Mouse (Mus musculus) hindlimb bud, embryonic 11.5 days (tissue): ENCODE results near the gene Slc25a30.

Experiments used
- DNase-seq: peaks from one replicate; pipeline ENCODE4 v3.0.0-alpha.2; 2012; ENCODE audit warnings: low read depth, low spot score; ENCODE audit errors: extremely low spot score

The Slc25a30 gene

DNA sequence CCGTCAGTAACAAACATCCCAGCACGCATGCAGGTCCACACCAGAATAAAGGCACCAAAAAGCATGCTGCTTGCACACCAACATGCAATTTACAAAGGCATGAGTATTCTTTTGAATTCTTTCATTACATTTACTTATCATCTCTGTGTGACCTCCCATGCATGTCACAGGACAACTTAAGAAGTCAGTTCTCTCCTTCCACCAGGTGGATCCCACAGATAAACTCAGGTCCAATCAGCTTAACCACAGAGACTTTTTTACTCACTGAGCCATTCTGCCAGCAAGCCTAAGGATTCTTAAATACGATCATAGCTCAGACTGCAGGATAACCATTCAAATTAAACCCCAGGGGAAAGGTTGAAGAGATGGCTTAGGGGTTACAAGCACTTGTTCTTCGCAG is 37.7 kb downstream of the Slc25a30 start:
- no peak for DNase-seq

DNA sequence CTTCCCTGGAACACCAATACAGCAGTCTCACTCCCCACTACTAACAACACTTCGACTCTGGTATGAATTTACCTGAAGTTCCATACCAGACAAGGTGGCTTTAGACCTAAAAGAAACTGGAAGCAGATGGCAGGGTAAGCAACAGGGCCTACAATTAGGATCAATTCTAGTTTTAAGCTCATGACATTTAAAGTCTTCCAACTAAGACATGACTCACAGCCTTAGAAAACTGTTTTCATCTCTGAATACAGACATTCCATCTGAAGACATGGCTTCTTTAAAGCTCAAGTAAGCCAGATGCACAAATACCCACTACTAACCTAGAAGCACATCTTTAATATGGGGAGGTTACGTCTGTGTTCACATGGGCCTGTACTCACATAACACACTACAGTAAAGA is 38.9 kb downstream of the Slc25a30 start:
- no peak for DNase-seq

DNA sequence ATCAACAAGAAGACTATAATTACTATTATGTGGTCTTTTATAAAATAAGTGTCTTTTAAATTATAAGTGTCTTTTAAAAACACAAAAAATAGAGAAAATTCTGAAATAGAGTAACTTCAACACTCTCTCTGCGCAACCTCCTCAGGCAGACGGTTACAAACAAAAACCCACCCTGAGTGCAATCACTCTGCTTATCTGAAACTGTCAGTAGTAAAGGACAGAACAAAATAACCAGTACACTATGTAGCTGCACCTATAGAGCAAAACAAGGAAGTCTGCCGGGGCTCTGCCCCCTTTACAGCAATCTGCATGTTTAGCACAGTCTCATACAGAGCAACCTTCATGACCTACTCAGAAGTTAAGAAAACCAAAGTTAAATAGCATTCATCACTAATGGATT is 44.9 kb downstream of the Slc25a30 start:
- DNase-seq, result no peak

DNA sequence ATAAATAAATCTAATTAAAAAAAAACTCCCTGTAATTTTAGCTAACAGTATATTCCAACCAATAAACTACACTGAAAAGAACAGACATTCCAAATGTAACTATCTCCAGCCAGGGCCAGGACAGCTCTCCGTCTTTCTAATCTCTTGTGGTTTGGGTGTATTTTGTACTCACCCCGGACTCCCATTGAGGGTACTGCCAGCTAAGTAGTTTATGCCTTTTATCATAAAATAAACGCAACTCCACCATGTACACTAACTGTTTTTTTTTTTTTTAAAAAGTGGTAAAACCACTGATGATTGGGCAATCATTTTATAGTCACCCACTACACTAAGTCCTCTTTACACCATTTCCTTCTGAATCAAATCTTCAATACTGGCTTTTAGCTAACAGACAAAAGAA is 51.2 kb downstream of the Slc25a30 start:
- DNase-seq, result no peak

DNA sequence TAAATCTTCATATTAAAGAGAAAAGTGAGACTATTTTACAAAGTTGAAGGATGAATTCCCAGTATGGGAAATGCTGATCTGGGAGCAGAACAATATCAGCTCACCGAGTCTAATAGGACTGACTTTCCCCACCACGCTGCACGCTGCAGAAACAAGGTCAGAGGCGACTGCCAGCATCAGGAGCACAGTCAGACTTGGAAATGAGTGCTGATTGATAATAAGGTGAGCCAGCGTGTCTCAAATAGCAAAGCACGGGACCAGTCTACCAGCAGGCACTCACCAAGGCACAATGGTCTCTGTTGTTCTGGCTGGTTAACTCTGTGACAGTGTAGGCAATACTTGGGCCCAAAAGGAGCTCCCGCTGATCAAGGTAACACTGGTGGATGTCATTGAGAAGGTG is 54.2 kb downstream of the Slc25a30 start:
- DNase-seq, result no peak

DNA sequence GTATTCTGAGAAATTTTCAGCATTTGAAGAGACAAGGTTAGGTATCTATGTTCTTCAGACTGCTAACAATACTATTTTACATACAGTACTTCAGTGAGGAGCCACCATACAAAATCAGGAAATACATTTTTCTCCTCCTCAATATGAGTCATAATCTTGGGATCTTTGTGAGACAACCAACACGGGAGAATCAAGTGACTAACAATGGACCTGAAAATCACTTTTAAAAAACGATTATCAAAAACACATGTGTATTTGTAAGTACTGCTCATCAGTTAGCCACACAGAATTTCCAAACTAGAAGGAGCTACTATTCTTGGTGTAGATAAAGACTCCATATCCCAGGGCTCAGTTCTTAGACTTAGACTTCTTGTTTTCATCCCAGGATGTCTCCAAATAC is 55.5 kb downstream of the Slc25a30 start:
- no peak for DNase-seq

DNA sequence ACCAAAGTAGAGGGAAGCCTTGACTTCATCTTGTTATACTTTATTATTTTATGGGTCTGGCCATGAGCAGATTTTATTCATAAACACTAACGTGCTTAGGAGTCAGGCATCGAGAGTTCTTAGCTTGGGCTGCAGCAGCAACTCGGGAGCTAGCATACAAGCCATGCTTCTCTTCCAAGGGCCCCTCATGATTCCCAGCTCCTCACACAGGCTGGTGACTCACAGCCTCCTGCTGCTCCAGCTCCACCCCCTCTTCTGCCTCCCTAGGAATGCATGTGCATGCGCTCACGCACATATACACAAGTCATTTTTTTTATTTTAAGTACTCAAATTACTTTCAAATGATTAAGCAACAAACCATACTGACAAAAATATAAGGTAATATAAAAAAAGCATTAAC is 58.7 kb downstream of the Slc25a30 start:
- DNase-seq, result no peak

DNA sequence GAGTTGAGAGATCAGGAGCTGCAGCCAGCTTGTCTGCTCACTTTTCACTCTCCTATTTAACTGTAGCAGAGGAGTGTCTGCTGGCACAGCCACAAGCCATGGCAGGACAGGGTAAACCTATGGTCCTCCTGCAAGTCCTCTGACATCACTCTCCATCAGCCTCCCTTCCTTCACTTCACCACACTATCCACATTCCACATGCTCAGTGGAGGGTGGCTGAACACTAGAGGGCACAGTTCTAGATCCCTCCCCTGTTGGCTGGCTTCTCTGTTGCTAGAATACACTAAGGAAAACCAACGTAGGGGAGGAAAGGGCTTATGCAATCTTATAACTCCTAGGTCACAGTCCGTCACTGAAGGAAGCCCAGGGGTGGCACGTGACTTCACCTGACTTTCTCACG is 59.8 kb downstream of the Slc25a30 start:
- DNase-seq, result no peak

DNA sequence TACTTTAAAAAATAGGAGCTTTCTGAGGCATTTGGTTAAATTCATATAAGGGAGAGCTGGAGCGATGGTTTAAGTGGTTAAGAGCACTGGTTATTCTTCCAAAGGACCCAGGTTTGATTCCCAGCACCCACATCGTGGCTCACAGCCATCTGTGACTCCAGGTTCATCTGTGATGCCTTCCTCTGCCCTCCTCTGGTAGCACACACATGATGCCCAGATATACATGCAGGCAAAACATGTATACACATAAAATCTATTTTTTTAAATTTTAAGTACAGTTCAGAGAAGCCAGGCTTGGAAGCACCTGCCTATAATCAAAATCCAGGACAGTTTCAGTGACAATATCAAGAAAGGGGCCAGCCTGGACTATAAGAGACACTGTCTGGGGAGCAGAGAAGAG is 64.0 kb downstream of the Slc25a30 start:
- DNase-seq, result no peak

DNA sequence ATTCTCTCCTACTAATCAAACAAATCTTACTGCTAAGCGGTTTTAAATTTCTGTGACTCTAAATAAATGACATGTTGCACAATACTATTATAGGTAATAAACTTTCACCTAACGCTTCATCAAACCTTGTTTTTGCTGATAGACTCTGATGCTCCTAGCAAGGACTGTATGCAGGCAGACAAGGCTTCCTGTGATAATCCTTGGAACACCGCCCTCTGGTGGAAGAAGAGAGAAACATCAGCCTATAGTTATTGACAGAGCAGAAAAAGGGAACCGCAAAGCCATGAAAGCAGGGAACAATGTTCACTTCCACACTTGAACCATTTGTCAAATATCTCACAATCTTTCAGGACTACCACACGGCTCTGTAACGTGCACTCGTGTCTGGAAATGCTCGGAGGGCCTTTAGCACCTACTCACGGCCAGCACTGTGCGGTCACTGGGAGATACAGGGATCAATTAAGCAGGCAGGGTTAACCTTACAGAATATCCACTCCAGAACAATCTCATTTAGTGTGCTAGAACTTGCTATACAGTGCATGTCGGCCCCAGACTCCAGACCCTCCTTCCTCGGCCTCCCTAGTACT is 64.8 kb downstream of the Slc25a30 start:
- DNase-seq, result peak; percentile 46

DNA sequence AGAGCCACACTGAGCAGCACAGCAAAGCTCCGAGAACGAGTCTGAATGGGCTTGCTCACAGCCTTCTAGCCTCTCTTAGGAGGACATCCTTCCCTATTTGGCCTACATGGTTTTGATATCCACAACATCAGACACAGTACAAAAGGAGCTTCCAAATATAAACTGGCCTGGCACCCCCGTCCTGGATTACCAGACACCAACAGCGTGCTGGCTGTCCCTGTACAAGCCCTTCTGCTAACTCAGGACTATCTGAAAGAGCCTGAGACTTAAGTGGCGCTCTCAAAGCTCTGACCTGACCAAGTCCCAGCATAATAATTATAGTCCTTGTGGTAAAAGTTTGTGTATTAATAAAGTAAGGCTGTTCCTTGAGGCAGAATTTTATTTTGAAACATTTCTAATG is 66.7 kb downstream of the Slc25a30 start:
- DNase-seq, result no peak

DNA sequence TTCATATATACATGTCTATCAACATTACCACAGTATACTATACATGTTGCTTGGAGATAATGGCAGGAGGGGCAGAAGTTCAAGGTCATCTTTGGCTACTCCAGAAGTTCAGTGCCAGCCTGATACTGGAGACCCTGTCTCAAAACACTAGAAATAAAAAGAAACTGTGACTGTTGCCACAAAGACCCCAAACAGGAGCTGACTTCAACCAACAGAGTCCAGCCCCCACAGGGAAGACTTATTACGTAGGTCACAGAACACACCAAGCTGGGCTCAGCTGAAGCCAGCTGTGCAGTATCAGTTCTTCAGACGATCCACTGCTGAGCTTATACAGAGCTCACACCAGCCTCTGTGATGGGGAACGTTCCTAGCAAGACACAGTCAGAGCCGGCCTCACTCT is 70.4 kb downstream of the Slc25a30 start:
- DNase-seq, result no peak

DNA sequence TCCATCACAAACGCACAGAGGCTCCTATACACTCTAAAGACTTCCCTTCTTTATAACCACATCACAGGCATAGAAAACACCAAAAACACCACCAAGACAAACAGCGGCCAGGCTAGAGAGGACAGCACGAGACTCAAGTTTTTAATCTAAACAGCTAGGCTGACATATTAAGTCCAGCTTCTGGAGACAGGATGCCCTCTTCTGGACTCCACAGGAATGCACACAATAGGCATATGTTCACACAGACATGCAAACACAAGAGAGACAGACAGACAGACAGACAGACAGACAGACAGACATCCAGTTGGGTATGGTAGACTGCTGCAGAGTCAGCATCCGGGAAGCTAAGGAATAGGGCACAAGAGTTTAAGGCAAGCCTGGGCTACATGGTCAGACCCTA is 73.2 kb downstream of the Slc25a30 start:
- no peak for DNase-seq

DNA sequence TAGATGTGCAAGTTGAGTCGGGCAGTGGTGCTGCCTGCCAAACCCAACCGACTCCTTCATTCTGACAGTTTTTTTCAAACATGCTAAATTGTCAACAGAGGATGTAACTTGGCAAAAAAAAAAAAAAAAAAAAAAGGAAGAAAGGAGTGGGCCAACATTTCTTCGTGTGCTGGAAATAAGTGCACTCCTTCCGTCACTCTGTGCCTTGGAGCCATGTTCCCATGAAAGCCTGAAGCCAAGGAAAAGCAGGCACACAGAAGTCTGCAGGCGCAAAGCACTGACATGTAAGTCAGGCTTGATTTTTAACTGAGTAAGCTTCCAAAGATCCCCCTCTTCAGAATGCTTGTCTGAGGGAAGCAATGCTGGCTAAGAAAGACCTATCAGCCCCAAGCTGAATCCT is 74.2 kb downstream of the Slc25a30 start:
- no peak for DNase-seq

DNA sequence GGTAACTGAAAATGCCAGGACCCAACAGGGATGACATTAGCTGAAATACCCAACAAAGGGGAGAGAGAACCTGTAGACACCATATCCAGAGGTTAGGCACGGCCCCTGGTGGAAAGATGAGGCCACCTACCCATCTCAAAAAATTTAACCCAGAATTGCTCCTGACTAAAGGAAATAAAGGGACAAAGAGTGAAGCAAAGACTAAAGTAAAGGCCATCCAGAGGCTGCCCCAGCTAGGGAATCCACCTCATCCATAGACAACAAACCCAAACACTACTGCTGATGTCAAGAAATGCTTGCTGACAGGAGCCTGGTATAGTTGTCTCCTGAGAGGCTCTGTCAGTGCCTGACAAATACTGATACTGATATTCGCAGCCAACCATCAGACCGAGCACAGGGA is 75.1 kb downstream of the Slc25a30 start:
- DNase-seq, result no peak
